Mouse (Mus musculus) stomach, postnatal 0 days (tissue): Measurements from ENCODE around the gene Celf1. TPM values are rescaled to one million over a fixed set of nuclear protein-coding genes. Genes with fewer than 3 reads are reported as not detected.

Source experiments
- ATAC-seq: fragments of 200-750 bp; cut with Nextera tagmentation; 2 replicates; pipeline ENCODE4 v1.8.0; 2017; ENCODE audit not compliant: low FRiP score, low TSS enrichment
- DNase-seq: peaks from one replicate; pipeline ENCODE4 v3.0.0-alpha.2; 2016; ENCODE audit warnings: low spot score
- H3K27ac ChIP-seq: fragments of 300-500 bp; sonication (generic); replicated peaks from 2 replicates; pipeline ENCODE4 v1.5.1; 2014; ENCODE audit warnings: mild to moderate bottlenecking, control low read depth
- H3K27me3 ChIP-seq: fragments of 300-500 bp; sonication (generic); 2 replicates; pipeline ENCODE4 v1.6.1; 2014; ENCODE audit warnings: low read length; ENCODE audit not compliant: control insufficient read depth, insufficient read depth
- H3K36me3 ChIP-seq: fragments of 300-500 bp; sonication (generic); 2 replicates; pipeline ENCODE4 v1.6.1; 2014; ENCODE audit warnings: low read length, mixed read lengths; ENCODE audit not compliant: control insufficient read depth, insufficient read depth
- H3K4me1 ChIP-seq: fragments of 300-500 bp; sonication (generic); replicated peaks from 2 replicates; pipeline ENCODE4 v1.6.1; 2014; ENCODE audit warnings: antibody characterized with exemption; ENCODE audit not compliant: control insufficient read depth, insufficient read depth
- H3K4me2 ChIP-seq: fragments of 300-500 bp; sonication (generic); replicated peaks from 2 replicates; pipeline ENCODE4 v1.6.1; 2014; ENCODE audit warnings: low read depth, mild to moderate bottlenecking, control low read depth, moderate library complexity
- H3K4me3 ChIP-seq: fragments of 300-500 bp; sonication (generic); 2 replicates; pipeline ENCODE4 v1.5.1; 2014; ENCODE audit warnings: low read depth, low read length, control low read depth
- H3K9ac ChIP-seq: fragments of 300-500 bp; sonication (generic); 2 replicates; pipeline ENCODE4 v1.6.1; 2014; ENCODE audit warnings: mild to moderate bottlenecking, low read length, control low read depth, mixed read lengths
- H3K9me3 ChIP-seq: fragments of 300-500 bp; sonication (generic); 2 replicates; pipeline ENCODE4 v1.6.1; 2016; ENCODE audit warnings: low read length; ENCODE audit not compliant: control insufficient read depth
- CTCF ChIP-seq: IDR thresholded peaks from 2 replicates; pipeline ENCODE4 v1.5.1; 2016; ENCODE audit warnings: antibody characterized with exemption, low read depth, mild to moderate bottlenecking, moderate library complexity
- EP300 ChIP-seq: optimal IDR thresholded peaks from 2 replicates; pipeline ENCODE3; 2016; ENCODE audit warnings: antibody characterized with exemption
- WGBS: fragments of 180-500 bp; shearing (Covaris S2); extraction: QIAGEN DNeasy Blood & Tissue Kit; methylation state at CpG from one replicate; pipeline ENCODE4 v1.1.7; 2014; 5-methylcytosine and 5-hydroxymethylcytosine counted together
- polyA plus RNA-seq: library from polyadenylated mRNA; unstranded; fragments of >200 nt; fragmentation: Nextera tagmentation; extraction: Ambion mirVana; gene quantifications from 2 replicates; pipeline ENCODE4 v1.2.1, GENCODE M21; 2015

Celf1 gene
- polyA plus RNA-seq, 1 experiment from 2014 or later, result 33.7 TPM

- no peak overlapping the region for H3K9ac ChIP-seq
- 68% methylated on average over 2 of the region's 2 CpGs for WGBS
- no peak overlapping the region for H3K27ac ChIP-seq
- H3K9me3 ChIP-seq, result no peaks in the 10 kb centered on the region
- H3K36me3 ChIP-seq, result no peaks in the 10 kb centered on the region; the same call in 1 of the 2 replicates
- no peaks in the 10 kb centered on the region for H3K4me1 ChIP-seq
- no peak for ATAC-seq
- no peak overlapping the region for H3K4me2 ChIP-seq
- TF ChIP-seq CTCF, result no peak
- TF ChIP-seq EP300, result no peak
- no peaks in the 10 kb centered on the region for H3K27me3 ChIP-seq
- H3K4me3 ChIP-seq, result no peak overlapping the region
- no peak for DNase-seq
Observed at GRCm38 (mm10) chr2:90976590-90976989, 36.4 kb downstream of the Celf1 start.

GRCm38 (mm10) chr2:90977291-90977690, 37.1 kb downstream of the Celf1 start:
- WGBS, result 72% methylated on average over 4 of the region's 4 CpGs
- Histone ChIP-seq H3K9ac (no peak overlapping the region), H3K27me3 (no peaks in the 10 kb centered on the region), H3K9me3 (no peaks in the 10 kb centered on the region), H3K36me3 (no peaks in the 10 kb centered on the region; the same call in 1 of the 2 replicates), H3K4me1 (no peaks in the 10 kb centered on the region), H3K4me2 (no peak overlapping the region), H3K27ac (0 out of 2 replicates have a peak overlapping the region, but pooled peaks have one; percentile 1), H3K4me3 (no peak overlapping the region)
- DNase-seq, result no peak
- no peak for TF ChIP-seq CTCF
- TF ChIP-seq EP300, result no peak
- no peak for ATAC-seq

GRCm38 (mm10) chr2:90986055-90986454, 45.9 kb downstream of the Celf1 start:
- Histone ChIP-seq H3K4me3 (no peak overlapping the region), H3K9ac (no peak overlapping the region), H3K9me3 (no peaks in the 10 kb centered on the region), H3K4me2 (no peak overlapping the region), H3K27me3 (no peaks in the 10 kb centered on the region), H3K36me3 (no peaks in the 10 kb centered on the region), H3K4me1 (no peaks in the 10 kb centered on the region), H3K27ac (no peak overlapping the region)
- DNase-seq (no peak), ATAC-seq (no peak)
- 91% methylated on average over 3 of the region's 3 CpGs for WGBS
- TF ChIP-seq EP300, result no peak
- no peak for TF ChIP-seq CTCF

- no peaks in the 10 kb centered on the region for H3K27me3 ChIP-seq
- H3K9ac ChIP-seq, result no peak overlapping the region
- H3K4me2 ChIP-seq, result no peak overlapping the region
- no peak overlapping the region for H3K27ac ChIP-seq
- TF ChIP-seq EP300, result no peak
- TF ChIP-seq CTCF, result no peak
- ATAC-seq (no peak), DNase-seq (no peak)
- H3K4me1 ChIP-seq, result no peaks in the 10 kb centered on the region
- no peak overlapping the region for H3K4me3 ChIP-seq
- 98% methylated on average over 8 of the region's 8 CpGs for WGBS
- peaks cover 38% of the 10 kb centered on the region for H3K36me3 ChIP-seq
- no peaks in the 10 kb centered on the region for H3K9me3 ChIP-seq
Observed at GRCm38 (mm10) chr2:91008536-91008935, 68.4 kb downstream of the Celf1 start.

GRCm38 (mm10) chr2:91013881-91014280, 73.7 kb downstream of the Celf1 start:
- TF ChIP-seq CTCF (no peak), EP300 (no peak)
- no peak for DNase-seq

GRCm38 (mm10) chr2:91015386-91015785, 75.2 kb downstream of the Celf1 start:
- WGBS, result 73% methylated on average over 4 of the region's 4 CpGs
- Histone ChIP-seq H3K27ac (0 out of 2 replicates have a peak overlapping the region, but pooled peaks have one; percentile 2), H3K4me3 (no peak overlapping the region), H3K9ac (no peak overlapping the region), H3K4me2 (no peak overlapping the region), H3K36me3 (peaks cover 23% of the 10 kb centered on the region), H3K9me3 (no peaks in the 10 kb centered on the region), H3K27me3 (no peaks in the 10 kb centered on the region), H3K4me1 (no peaks in the 10 kb centered on the region)
- no peak for TF ChIP-seq CTCF
- no peak for TF ChIP-seq EP300
- ATAC-seq, result no peak
- no peak for DNase-seq

More at GRCm38 (mm10) chr2:91013881-91014280, 73.7 kb downstream of the Celf1 start:
- Histone ChIP-seq H3K4me1 (no peaks in the 10 kb centered on the region), H3K4me3 (no peak overlapping the region), H3K27me3 (no peaks in the 10 kb centered on the region), H3K36me3 (peaks cover 26% of the 10 kb centered on the region), H3K4me2 (no peak overlapping the region), H3K27ac (no peak overlapping the region), H3K9me3 (no peaks in the 10 kb centered on the region), H3K9ac (no peak overlapping the region)
- no peak for ATAC-seq
- 89% methylated on average over 2 of the region's 2 CpGs for WGBS
